Mouse (Mus musculus): ENCODE data around the gene Itga2b.

DNA sequence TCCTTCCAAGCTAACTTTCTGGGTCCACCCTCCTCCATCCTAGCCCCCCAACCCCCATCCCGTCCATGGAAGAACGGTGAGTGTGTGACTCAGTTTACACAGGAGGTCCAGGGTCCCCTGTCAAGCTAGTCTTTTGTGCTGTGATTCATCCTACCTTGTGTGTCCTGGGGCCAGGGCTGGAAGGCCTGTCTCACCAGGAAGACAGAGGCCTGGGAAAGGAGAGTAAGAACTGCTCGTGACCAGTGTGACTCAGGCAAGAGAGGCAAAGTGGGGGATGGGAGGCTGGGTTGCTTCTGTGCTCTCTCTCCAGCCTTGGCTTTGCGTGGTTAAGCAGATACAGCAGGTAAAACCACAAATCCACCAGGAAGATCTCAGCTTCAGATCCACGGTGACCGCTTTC is 45.3 kb downstream of the Itga2b start:
- TF ChIP-seq GATA1 (IDR thresholded peaks at IDR 0.05; ENCODE audit: borderline replicate concordance, low read length) = no peak
- TF ChIP-seq FLI1 (IDR thresholded peaks at IDR 0.05; ENCODE audit: low read length) = no peak

All from megakaryocyte, embryonic 14.5 days (primary cell).